Mouse (Mus musculus) left cerebral cortex, postnatal 14 days (tissue): Measurements from ENCODE around the gene Notum. TPM values are rescaled to one million over a fixed set of nuclear protein-coding genes. Genes with fewer than 3 reads are reported as not detected.

Experiments
- DNase-seq, 2 experiments: peaks; one replicate each; pipeline ENCODE4 v3.0.0; 2021 to 2022; ENCODE audit warnings: low spot score in 2 of 2, mixed read lengths in 1 of 2
- intact Hi-C: fragments of 180-260 bp; cut with DNase I; formaldehyde crosslinking; loops from one replicate; pipeline ENCODE4 v1.15.1; 2025
- total RNA-seq, 2 experiments: library from RNA; stranded (reverse); gene quantifications; 2 replicates each; pipeline ENCODE4 v1.2.3; 2021

The Notum gene
- total RNA-seq, 2 experiments from 2014 or later: 5.7 to 8.9 TPM

DNA sequence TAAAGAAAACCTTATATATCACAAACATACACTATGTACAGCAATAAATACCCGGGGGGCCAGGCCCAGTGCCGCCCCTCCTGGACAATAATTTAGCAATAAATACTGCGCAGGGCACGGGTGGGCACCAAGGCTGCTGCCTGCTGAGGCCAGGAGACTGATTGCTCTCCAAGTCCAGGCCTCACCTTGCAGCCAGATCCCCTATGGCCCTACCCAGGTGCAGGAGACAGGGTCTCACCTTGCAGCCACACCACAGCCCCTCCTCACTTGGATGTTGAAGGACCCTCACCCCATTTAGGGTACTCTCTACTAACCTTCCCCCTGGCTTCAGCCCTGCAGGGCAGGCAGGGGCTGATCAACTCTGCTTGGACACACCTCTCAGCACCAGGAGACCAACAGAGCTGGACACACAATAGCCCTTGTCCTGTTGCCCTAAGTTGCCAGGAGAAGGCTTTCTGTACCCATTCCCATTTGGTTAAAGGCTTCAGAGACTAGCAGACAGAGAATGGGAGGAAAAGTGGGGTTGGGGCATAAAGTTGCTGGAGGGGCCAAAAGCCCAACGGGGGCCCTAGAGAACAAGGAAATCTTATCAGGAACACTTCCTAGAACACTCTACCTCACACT lies 35.7 kb downstream of the Notum start, which contains the start of gene Sirt7:
TSS of gene Sirt7 (minus strand) at position 89 of the 624 bp plus-strand sequence.
- intact Hi-C loops: loop anchor here (5.0 kb wide), 1 partner anchor 87 kb away; the partner anchor contains the start of genes Cenpx and Lrrc45
- DNase-seq: no peak

DNA sequence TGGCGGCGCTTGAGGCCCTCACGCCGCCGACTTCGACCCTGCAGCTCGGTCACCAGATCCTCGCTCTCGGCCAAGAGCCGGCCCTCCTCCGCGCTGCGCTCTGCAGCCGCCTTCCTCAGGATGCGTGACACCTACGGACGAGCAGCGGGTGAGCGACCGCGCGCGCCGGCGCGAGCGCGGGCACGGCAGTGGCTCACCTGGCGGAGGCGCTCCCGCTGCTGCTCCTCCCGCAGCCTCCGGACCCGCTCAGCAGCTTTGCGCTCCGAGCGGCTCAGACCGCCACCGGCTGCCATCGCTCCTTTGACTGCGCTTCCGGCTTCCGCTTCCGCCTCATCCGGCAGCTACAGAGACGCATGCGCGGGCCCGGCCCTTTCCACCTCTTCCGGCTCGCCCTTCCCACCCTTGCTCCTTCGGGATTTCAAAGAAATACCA lies 36.3 kb downstream of the Notum start:
- intact Hi-C loops: loop anchor here (5.0 kb wide), 2 partner anchors 88 to 153 kb away; partner anchors contain the start of genes Cenpx and Lrrc45
- peak; percentile 83 to 89 for DNase-seq

GRCm38 (mm10) chr11:120623961-120624679 lies 36.9 kb downstream of the Notum start:
- peak; percentile 63 to 69 for DNase-seq
- intact Hi-C loops: loop anchor here (5.0 kb wide), 1 partner anchor 153 kb away; no protein-coding TSS in a partner anchor

DNA sequence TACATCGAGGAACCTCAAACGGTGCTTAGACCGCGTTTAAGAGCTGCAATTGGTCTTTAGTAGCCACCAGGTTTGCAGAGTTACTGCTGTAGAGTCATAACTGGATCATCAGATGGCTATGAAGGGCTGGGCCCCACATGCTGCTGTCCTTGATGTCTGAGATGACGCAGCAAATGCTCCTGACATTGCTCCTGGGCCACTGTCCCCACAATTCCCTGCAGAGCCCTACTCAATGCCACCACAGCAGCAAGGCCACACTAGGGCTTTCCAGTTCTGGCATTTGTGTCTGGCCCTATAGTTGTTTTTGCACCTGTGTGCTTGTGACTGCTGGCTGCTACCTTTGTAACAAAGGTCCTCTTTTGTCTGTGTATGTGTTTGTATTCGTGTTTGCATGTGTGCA lies 38.2 kb downstream of the Notum start:
- intact Hi-C loops: loop anchor here (5.0 kb wide), 1 partner anchor 154 kb away; no protein-coding TSS in a partner anchor
- DNase-seq: no peak

DNA sequence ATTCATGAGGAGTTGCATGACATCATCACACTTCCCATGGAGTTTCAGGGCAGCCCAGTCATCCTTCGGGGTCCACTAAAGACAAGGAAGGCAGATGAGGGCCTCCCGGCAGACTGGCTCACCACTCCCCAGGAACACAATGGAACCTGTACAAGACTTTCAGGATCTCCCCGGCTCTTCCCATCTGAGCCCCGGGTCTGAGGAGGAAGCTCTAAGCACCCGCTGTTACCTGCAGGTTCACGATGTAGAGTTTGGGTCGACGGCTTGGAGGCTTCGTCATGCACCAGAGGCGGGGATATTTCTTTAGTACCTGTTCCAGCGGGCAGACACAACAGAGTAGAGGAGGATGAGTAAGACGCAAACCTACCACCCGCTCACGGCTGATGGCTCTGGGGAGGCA lies 40.8 kb downstream of the Notum start:
- intact Hi-C loops: loop anchor here (5.0 kb wide), 1 partner anchor 157 kb away; no protein-coding TSS in a partner anchor
- DNase-seq: no peak

DNA sequence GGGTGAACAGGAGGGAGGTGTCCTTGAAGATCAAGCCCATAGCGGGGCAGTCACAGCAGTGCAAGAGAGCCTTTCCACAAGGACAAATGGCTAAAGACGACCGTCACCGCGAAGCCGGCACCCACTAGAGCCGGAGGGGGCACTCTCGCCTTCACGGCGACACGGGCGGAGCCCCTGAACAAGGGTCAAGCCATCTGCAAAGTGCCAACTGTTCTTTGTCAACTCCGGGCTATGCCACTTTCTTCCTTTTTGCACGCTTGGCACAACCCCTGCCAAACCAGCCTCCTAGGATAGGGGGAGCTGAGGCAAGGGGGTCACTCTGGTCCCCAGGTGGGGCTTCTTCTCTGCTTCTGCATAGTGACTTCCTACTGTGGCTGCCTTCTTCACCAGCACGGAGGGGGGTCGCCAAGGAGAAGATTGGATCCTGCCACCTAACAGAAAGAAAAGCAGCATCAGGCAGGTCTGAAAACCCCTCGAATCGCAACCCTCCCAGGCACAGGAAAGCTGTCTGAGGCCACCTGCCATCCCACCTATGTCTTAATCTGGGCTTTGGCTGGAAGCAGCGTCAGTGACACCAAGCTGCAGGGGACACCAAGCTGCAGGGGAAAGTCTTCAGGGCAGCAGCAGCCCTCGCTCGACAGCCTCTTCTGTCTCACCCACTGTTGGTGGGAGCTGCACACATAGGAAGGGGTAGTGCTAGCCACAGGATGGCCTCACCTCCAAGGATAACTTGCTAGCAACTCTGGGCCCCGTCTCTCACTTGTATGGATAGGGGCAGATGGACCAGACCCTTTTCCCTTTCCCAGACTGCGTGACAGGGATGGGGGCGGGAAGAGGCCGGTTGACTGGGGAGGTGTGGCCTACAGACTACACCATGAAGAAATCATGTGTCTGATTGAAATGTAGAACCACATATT lies 42.1 kb downstream of the Notum start:
- intact Hi-C loops: loop anchor here (5.0 kb wide), 1 partner anchor 102 kb away; no protein-coding TSS in a partner anchor

GRCm38 (mm10) chr11:120617519-120618112 lies 43.4 kb downstream of the Notum start, which contains the start of gene Pcyt2:
Pcyt2 (minus strand) TSS chr11:120617936.
- DNase-seq: peak; percentile 91 to 92
- intact Hi-C loops: loop anchor here (5.0 kb wide), 1 partner anchor 100 kb away; no protein-coding TSS in a partner anchor

More for the DNA sequence above, 42.1 kb downstream of the Notum start:
- DNase-seq: no peak

DNA sequence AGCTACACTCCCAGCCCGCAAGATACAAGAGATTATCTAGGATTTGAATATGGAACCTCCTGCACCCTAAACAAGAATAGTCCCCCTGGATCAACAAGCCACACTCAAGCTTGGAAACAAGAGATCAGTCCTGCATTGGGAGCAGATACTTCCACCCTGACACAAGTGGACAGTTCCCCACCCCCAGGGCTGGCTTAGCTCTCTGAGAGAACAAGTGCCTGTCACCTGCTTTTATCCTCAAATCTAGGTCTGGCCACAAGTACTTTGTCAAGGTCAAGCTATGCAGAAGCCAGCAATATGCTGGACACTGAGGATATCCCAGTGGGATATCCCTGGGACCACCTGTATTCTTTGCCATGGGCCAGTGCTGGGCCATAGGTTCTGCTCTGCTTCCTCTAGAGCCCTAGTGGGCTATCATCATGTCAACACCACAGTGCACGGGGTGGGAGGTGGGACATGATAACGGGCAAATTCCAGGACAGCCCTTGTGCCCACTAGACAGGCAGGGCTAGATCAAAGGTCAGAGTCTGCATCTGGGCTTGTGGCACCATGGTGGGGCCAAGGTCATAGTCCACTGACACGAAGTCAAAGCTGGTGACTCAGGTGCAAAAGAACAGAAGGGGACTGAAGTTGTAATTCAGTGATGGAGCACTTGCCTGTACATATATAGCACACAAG lies 44.2 kb downstream of the Notum start:
- DNase-seq: no peak
- intact Hi-C loops: loop anchor here (5.0 kb wide), 1 partner anchor 99 kb away; no protein-coding TSS in a partner anchor

DNA sequence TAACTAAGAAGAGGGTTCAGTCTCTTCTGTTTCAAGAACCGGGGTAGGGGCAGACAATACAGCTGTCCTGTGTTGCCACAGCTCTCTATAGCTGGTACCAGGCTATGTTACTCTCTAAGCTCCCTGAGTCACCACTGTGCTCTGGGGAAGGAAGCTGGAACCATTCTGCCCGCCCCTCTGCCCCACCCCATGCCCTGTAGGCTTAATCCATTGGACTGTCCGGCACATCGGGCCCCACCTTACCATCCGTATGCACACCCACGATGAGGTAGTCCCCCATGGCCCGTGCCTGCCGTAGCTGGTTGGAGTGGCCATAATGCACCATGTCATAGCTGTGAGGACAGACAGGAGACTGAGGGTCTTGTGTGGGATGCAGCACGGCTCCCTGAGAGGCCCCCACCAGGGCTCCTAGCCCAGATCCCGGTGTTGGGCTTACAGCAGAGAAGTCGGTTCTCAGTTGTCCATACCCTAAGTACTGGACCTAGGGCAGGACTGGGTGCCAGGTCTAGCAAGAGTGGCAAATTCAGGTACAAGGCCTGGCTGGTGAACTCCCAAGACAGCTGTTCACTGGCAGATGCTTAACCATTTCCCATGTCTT lies 45.3 kb downstream of the Notum start:
- no peak for DNase-seq
- intact Hi-C loops: loop anchor here (5.0 kb wide), 1 partner anchor 98 kb away; no protein-coding TSS in a partner anchor

GRCm38 (mm10) chr11:120615167-120615566 lies 45.8 kb downstream of the Notum start:
- no peak for DNase-seq
- intact Hi-C loops: loop anchor here (5.0 kb wide), 1 partner anchor 98 kb away; no protein-coding TSS in a partner anchor

GRCm38 (mm10) chr11:120613976-120614375 lies 47.0 kb downstream of the Notum start:
- no peak for DNase-seq
- intact Hi-C loops: no loop called here

- DNase-seq: no peak
- intact Hi-C loops: no loop called here
These were observed 47.4 kb downstream of the Notum start for GRCm38 (mm10) chr11:120613481-120613972.

GRCm38 (mm10) chr11:120612763-120613162 lies 48.2 kb downstream of the Notum start:
- peak; percentile 71 to 86 for DNase-seq
- intact Hi-C loops: no loop called here

GRCm38 (mm10) chr11:120610477-120611046 lies 50.4 kb downstream of the Notum start:
- no peak for DNase-seq
- intact Hi-C loops: no loop called here

GRCm38 (mm10) chr11:120609250-120609649 lies 51.7 kb downstream of the Notum start:
- DNase-seq: no peak
- intact Hi-C loops: no loop called here

DNA sequence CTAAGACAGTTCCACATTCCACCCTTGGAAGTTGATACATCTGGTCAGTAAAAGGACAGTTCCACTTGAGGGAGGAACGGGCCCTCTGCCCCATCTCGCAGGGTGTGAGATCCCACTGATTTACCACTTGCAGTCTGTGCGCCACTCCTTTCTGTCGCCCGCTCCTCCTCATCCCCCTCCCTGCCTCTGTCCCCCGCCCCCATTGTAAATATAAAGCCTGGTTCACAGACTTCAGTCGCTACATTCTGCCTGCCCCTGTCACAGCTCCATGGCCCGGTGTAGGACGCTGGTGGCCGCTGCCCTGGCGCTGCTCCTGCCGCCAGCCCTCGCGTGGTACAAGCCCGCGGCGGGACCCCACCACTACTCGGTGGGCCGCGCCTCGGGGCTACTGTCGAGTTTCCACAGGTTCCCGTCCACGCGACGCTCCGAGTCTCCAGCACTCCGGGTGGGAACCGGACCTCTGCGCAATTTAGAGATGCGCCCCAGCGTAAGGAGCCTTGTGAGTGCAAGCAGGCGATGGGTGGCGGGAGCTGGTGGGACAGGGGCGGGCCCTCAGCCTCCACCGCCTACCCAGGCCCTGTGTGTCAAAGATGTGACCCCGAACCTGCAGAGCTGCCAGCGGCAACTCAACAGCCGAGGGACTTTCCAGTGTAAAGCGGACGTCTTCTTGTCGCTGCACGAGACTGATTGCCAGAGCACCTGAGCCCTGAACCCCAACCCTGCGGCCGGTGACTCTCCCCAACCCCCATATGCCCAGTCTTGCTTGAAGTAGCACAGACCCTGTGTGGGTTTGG lies 52.5 kb downstream of the Notum start, which contains the start of gene Npb:
TSS of gene Npb (plus strand) at position 237 of the 794 bp plus-strand sequence.
- DNase-seq: no peak
- intact Hi-C loops: no loop called here
